Mouse (Mus musculus) midbrain, embryonic 12.5 days (tissue): ENCODE data around the gene Zfp410. TPM values are rescaled to one million over a fixed set of nuclear protein-coding genes. Genes with fewer than 3 reads are reported as not detected.
"Not testable (repeated sequence)": the region's sequence is repeated elsewhere in the genome, so short reads cannot be mapped to it uniquely, and the experiment has no call there.

Source experiments
- ATAC-seq: fragments of 200-750 bp; cut with Nextera tagmentation; 2 replicates; pipeline ENCODE4 v1.8.0; 2017; ENCODE audit warnings: low read depth, moderate TSS enrichment, moderate library complexity; ENCODE audit not compliant: low FRiP score
- H3K27ac ChIP-seq: fragments of 300-500 bp; sonication (generic); replicated peaks from 2 replicates; pipeline ENCODE4 v1.5.1; 2016; ENCODE audit warnings: mild to moderate bottlenecking
- H3K27me3 ChIP-seq: fragments of 300-500 bp; sonication (generic); 2 replicates; pipeline ENCODE4 v1.6.1; 2016; ENCODE audit warnings: mild to moderate bottlenecking
- H3K36me3 ChIP-seq: fragments of 300-500 bp; sonication (generic); 2 replicates; pipeline ENCODE4 v1.6.1; 2016
- H3K4me1 ChIP-seq: fragments of 300-500 bp; sonication (generic); 2 replicates; pipeline ENCODE4 v1.6.1; 2016
- H3K4me2 ChIP-seq: fragments of 300-500 bp; sonication (generic); replicated peaks from 2 replicates; pipeline ENCODE4 v1.6.1; 2016; ENCODE audit warnings: mild to moderate bottlenecking, moderate library complexity
- H3K4me3 ChIP-seq: fragments of 300-500 bp; sonication (generic); 2 replicates; pipeline ENCODE4 v1.5.1; 2016; ENCODE audit warnings: mild to moderate bottlenecking
- H3K9ac ChIP-seq: fragments of 300-500 bp; sonication (generic); replicated peaks from 2 replicates; pipeline ENCODE4 v1.6.1; 2016; ENCODE audit warnings: mild to moderate bottlenecking, moderate library complexity
- H3K9me3 ChIP-seq: fragments of 300-500 bp; sonication (generic); 2 replicates; pipeline ENCODE4 v1.6.1; 2016; ENCODE audit warnings: mild to moderate bottlenecking
- WGBS: fragments of 180-500 bp; shearing (Covaris S2); methylation state at CpG from one replicate; pipeline ENCODE4 v1.1.7; 2016; 5-methylcytosine and 5-hydroxymethylcytosine counted together
- polyA plus RNA-seq: library from polyadenylated mRNA; unstranded; fragments of >200 nt; fragmentation: Nextera tagmentation; extraction: Ambion mirVana; gene quantifications from 2 replicates; pipeline ENCODE4 v1.2.1, GENCODE M21; 2016

Gene Zfp410
- polyA plus RNA-seq, 1 experiment from 2014 or later: 117 TPM

- Histone ChIP-seq H3K36me3 (peaks cover 7% of the 10 kb centered on the region; the same call in 1 of the 2 replicates), H3K27ac (no peak overlapping the region), H3K4me1 (peaks cover 10% of the 10 kb centered on the region), H3K4me3 (no peak overlapping the region), H3K27me3 (no peaks in the 10 kb centered on the region), H3K9ac (no peak overlapping the region), H3K4me2 (no peak overlapping the region), H3K9me3 (no peaks in the 10 kb centered on the region)
- no peak for ATAC-seq
- 54% methylated on average over 3 of the region's 3 CpGs for WGBS
Observed at GRCm38 (mm10) chr12:84288461-84288860, 28.2 kb upstream of the Zfp410 start.

GRCm38 (mm10) chr12:84297851-84298250 lies 18.8 kb upstream of the Zfp410 start:
- Histone ChIP-seq H3K9me3 (no peaks in the 10 kb centered on the region), H3K27me3 (no peaks in the 10 kb centered on the region), H3K36me3 (peaks cover 40% of the 10 kb centered on the region), H3K4me2 (no peak overlapping the region), H3K9ac (no peak overlapping the region), H3K27ac (no peak overlapping the region), H3K4me1 (no peaks in the 10 kb centered on the region), H3K4me3 (no peak overlapping the region)
- no peak for ATAC-seq
- WGBS: 94% methylated on average over 6 of the region's 6 CpGs

GRCm38 (mm10) chr12:84299265-84299664 lies 17.4 kb upstream of the Zfp410 start:
- no peak overlapping the region for H3K9ac ChIP-seq
- H3K36me3 ChIP-seq: peaks cover 28% of the 10 kb centered on the region
- 92% methylated on average over 2 of the region's 2 CpGs for WGBS
- H3K27ac ChIP-seq: no peak overlapping the region
- no peak for ATAC-seq
- no peak overlapping the region for H3K4me3 ChIP-seq
- no peaks in the 10 kb centered on the region for H3K4me1 ChIP-seq
- H3K9me3 ChIP-seq: no peaks in the 10 kb centered on the region
- no peaks in the 10 kb centered on the region for H3K27me3 ChIP-seq
- no peak overlapping the region for H3K4me2 ChIP-seq

DNA sequence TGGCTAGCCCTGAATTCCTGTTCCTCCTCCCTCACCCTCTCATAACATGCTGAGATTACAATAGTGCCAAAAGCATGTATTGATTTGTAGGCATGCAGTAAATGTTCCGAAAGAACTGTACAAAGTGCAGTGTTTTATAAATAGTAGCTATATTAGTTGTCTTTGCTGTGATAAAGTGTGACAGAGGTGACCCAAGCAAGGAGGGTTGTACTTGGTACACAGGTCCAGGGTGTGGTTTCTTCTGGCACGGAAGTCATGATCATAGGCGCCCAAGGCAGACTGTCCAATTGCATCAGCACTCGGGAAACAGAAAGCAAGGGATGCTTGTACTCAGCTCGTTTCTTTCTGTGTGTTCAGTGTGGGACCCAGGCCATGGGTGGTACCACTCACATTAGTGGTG lies 12.6 kb upstream of the Zfp410 start:
- Histone ChIP-seq H3K4me1 (no peaks in the 10 kb centered on the region), H3K36me3 (peaks cover 26% of the 10 kb centered on the region), H3K4me3 (no peak overlapping the region), H3K27ac (no peak overlapping the region), H3K27me3 (no peaks in the 10 kb centered on the region), H3K9me3 (no peaks in the 10 kb centered on the region), H3K4me2 (no peak overlapping the region), H3K9ac (no peak overlapping the region)
- 91% methylated on average over 5 of the region's 5 CpGs for WGBS
- ATAC-seq: no peak

DNA sequence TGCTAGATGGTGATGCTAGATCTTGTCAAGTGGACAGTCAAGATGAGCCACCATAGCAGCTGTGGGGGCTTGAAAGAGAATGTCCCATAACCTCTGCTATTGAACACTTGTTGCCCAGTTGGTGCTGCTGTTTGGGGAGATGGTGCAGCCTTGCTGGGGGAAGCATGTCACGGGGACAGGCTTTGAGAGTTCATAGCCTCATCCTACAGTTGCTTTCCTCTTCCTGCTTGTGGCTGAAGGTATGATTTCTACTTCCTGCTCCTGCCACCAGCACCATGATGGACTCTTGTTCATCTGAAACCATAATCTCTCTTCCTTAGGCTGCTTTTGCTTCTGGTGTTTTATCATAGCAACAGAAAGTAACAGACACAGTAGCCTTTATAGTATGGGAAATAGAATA lies 12.1 kb upstream of the Zfp410 start:
- no peak for ATAC-seq

GRCm38 (mm10) chr12:84311306-84311705 lies 5.3 kb upstream of the Zfp410 start:
- Histone ChIP-seq H3K4me2 (no peak overlapping the region), H3K4me1 (peaks cover 5% of the 10 kb centered on the region), H3K27ac (no peak overlapping the region), H3K4me3 (no peak overlapping the region), H3K27me3 (no peaks in the 10 kb centered on the region), H3K9ac (no peak overlapping the region), H3K9me3 (no peaks in the 10 kb centered on the region), H3K36me3 (peaks cover 11% of the 10 kb centered on the region; the same call in 1 of the 2 replicates)
- no peak for ATAC-seq
- 73% methylated on average over 4 of the region's 5 CpGs for WGBS

More for the DNA sequence above, 12.1 kb upstream of the Zfp410 start:
- 92% methylated on average over 1 of the region's 1 CpGs for WGBS
- no peaks in the 10 kb centered on the region for H3K4me1 ChIP-seq
- no peak overlapping the region for H3K4me2 ChIP-seq
- no peaks in the 10 kb centered on the region for H3K27me3 ChIP-seq
- H3K9me3 ChIP-seq: no peaks in the 10 kb centered on the region
- no peak overlapping the region for H3K4me3 ChIP-seq
- H3K36me3 ChIP-seq: peaks cover 24% of the 10 kb centered on the region; the same call in 1 of the 2 replicates
- H3K9ac ChIP-seq: no peak overlapping the region
- H3K27ac ChIP-seq: no peak overlapping the region

DNA sequence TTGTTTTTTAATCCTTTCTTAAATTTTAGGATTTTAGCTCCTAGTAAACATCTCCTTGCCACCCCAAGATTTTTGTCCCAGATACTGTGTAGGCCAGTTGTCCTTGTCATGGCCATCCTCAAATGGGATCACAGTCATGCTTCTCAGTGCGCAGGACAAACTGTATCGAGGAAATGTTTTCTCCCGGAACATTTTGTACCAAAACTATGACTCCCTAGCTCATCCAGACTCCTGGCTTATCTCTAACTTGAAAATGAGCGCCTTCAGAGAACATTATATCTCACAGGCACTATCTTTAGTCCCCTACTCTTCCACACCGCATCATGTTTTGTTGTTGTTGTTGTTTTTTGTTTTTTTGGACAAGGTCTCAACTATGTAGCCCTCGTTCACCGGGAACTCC lies 646 bp upstream of the Zfp410 start:
- Histone ChIP-seq H3K27ac (no peak overlapping the region), H3K36me3 (no peaks in the 10 kb centered on the region), H3K27me3 (no peaks in the 10 kb centered on the region), H3K9ac (peak overlapping the region; percentile 97), H3K4me3 (peak overlapping the region; percentile 99), H3K4me2 (peak overlapping the region; percentile 89), H3K4me1 (peaks cover 23% of the 10 kb centered on the region), H3K9me3 (no peaks in the 10 kb centered on the region)
- 43% methylated on average over 7 of the region's 7 CpGs for WGBS
- no peak for ATAC-seq

- Histone ChIP-seq H3K27me3 (no peaks in the 10 kb centered on the region), H3K9me3 (no peaks in the 10 kb centered on the region), H3K9ac (no peak overlapping the region), H3K27ac (no peak overlapping the region), H3K4me3 (no peak overlapping the region), H3K36me3 (peaks cover 60% of the 10 kb centered on the region), H3K4me1 (no peaks in the 10 kb centered on the region), H3K4me2 (no peak overlapping the region)
- ATAC-seq: no peak
- WGBS: 94% methylated on average over 4 of the region's 4 CpGs
Observed at GRCm38 (mm10) chr12:84327111-84327512, 10.5 kb downstream of the Zfp410 start.

- Histone ChIP-seq H3K36me3 (peaks cover 88% of the 10 kb centered on the region), H3K4me3 (no peak overlapping the region), H3K27me3 (no peaks in the 10 kb centered on the region), H3K27ac (no peak overlapping the region), H3K4me1 (no peaks in the 10 kb centered on the region), H3K4me2 (no peak overlapping the region), H3K9ac (no peak overlapping the region), H3K9me3 (no peaks in the 10 kb centered on the region)
- ATAC-seq: no peak
- 94% methylated on average over 11 of the region's 11 CpGs for WGBS
Observed at GRCm38 (mm10) chr12:84336963-84337625, 20.4 kb downstream of the Zfp410 start.

- H3K36me3 ChIP-seq: peaks cover 69% of the 10 kb centered on the region
- no peak overlapping the region for H3K27ac ChIP-seq
- no peak overlapping the region for H3K4me2 ChIP-seq
- WGBS: 32% methylated on average over 2 of the region's 2 CpGs
- no peaks in the 10 kb centered on the region for H3K27me3 ChIP-seq
- no peaks in the 10 kb centered on the region for H3K9me3 ChIP-seq
- no peak overlapping the region for H3K9ac ChIP-seq
- peaks cover 8% of the 10 kb centered on the region; the same call in 1 of the 2 replicates for H3K4me1 ChIP-seq
- ATAC-seq: no peak
- no peak overlapping the region for H3K4me3 ChIP-seq
Observed at GRCm38 (mm10) chr12:84347192-84347591, 30.5 kb downstream of the Zfp410 start.

GRCm38 (mm10) chr12:84358699-84359098 lies 42.0 kb downstream of the Zfp410 start:
- not testable (repeated sequence) for H3K4me2 ChIP-seq, H3K27ac ChIP-seq, H3K4me3 ChIP-seq, ATAC-seq, H3K27me3 ChIP-seq, H3K9me3 ChIP-seq, H3K9ac ChIP-seq
- WGBS: 88% methylated on average over 2 of the region's 2 CpGs
- H3K36me3 ChIP-seq: peaks cover 36% of the 10 kb centered on the region
- peaks cover 21% of the 10 kb centered on the region for H3K4me1 ChIP-seq

DNA sequence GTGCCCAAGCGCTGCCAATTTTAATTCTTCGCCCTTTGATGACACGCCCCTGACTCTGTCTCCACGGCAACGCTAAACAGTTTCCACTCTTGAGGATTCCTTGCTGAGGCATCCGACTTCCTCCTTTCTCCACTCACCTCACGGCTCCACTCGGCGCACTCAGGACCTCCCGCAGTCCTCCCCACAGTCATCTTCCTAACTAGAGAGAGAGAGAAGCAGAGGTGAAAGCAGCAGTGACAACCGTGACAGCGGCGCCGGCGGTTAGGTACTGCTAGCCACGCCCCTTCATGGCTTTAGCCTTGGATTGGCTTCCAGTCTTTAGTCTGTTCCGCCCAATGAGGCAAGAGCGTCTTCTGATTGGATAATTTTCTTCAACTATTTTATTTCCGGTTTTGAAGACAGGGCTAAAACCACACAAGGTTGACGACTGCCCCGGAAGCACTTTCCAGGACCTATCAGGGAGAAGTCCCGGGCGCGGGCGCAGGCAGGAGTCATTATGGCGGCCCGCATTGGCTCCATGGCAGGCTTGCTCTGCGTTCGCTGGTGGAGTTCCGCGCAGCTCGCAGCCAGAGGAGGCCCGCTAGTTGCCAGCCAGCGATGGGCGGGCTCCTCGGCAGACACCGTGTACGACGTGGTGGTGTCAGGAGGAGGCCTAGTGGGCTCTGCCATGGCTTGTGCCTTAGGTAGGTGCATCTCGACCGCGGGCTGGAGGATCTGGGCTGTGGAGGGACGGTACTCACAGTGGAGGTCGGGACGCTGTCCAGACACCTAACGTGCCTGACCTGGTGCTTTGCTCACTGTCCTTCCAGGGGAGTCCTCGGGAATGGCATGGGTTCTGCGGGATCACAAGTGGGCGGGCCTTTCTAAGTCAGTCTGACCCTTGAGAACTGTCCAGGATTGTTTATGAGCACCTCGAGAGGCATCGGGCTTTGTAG lies 45.2 kb downstream of the Zfp410 start, which contains the start of the genes Coq6 and Fam161b:
Coq6 (plus strand) TSS at position 103 of the 935 bp plus-strand sequence.
Fam161b (minus strand) TSS at position 279 of the 935 bp plus-strand sequence.
- WGBS: under 1% methylated on average over 51 of the region's 51 CpGs
- ATAC-seq: peak; percentile 98
- H3K4me1 ChIP-seq: peaks cover 21% of the 10 kb centered on the region
- no peaks in the 10 kb centered on the region for H3K9me3 ChIP-seq
- peak within 1 kb of the TSS; percentile 97 for H3K4me3 ChIP-seq
- peak within 1 kb of the TSS; percentile 84 for H3K9ac ChIP-seq
- peak within 1 kb of the TSS; percentile 65 for H3K27ac ChIP-seq
- H3K36me3 ChIP-seq: peaks cover 8% of the 10 kb centered on the region
- no peaks in the 10 kb centered on the region for H3K27me3 ChIP-seq
- peak within 1 kb of the TSS; percentile 86 for H3K4me2 ChIP-seq
